Mouse (Mus musculus) midbrain, embryonic 15.5 days (tissue): ENCODE data around the gene Spock1. TPM values are rescaled to one million over a fixed set of nuclear protein-coding genes. Genes with fewer than 3 reads are reported as not detected.

Experiments used
- ATAC-seq: fragments of 200-750 bp; cut with Nextera tagmentation; replicated peaks from 2 replicates; pipeline ENCODE4 v1.8.0; 2017; ENCODE audit warnings: moderate TSS enrichment
- H3K27ac ChIP-seq: fragments of 300-500 bp; sonication (generic); 2 replicates; pipeline ENCODE4 v1.5.1; 2015; ENCODE audit warnings: mild to moderate bottlenecking, inconsistent platforms
- H3K27me3 ChIP-seq: fragments of 300-500 bp; sonication (generic); replicated peaks from 2 replicates; pipeline ENCODE4 v1.6.1; 2015; ENCODE audit warnings: inconsistent platforms
- H3K36me3 ChIP-seq: fragments of 300-500 bp; sonication (generic); replicated peaks from 2 replicates; pipeline ENCODE4 v1.6.1; 2015; ENCODE audit warnings: inconsistent platforms
- H3K4me1 ChIP-seq: fragments of 300-500 bp; sonication (generic); 2 replicates; pipeline ENCODE4 v1.6.1; 2015; ENCODE audit warnings: inconsistent platforms
- H3K4me2 ChIP-seq: fragments of 300-500 bp; sonication (generic); 2 replicates; pipeline ENCODE4 v1.6.1; 2015; ENCODE audit warnings: inconsistent platforms, mild to moderate bottlenecking, moderate library complexity
- H3K4me3 ChIP-seq: fragments of 300-500 bp; sonication (generic); 2 replicates; pipeline ENCODE4 v1.5.1; 2015; ENCODE audit warnings: mild to moderate bottlenecking, inconsistent platforms
- H3K9ac ChIP-seq: fragments of 300-500 bp; sonication (generic); 2 replicates; pipeline ENCODE4 v1.6.1; 2015; ENCODE audit warnings: mild to moderate bottlenecking, inconsistent platforms
- H3K9me3 ChIP-seq: fragments of 300-500 bp; sonication (generic); 2 replicates; pipeline ENCODE4 v1.6.1; 2016; ENCODE audit warnings: inconsistent platforms
- WGBS: fragments of 180-500 bp; shearing (Covaris S2); methylation state at CpG from one replicate; pipeline ENCODE4 v1.1.7; 2015; ENCODE audit warnings: mixed read lengths; 5-methylcytosine and 5-hydroxymethylcytosine counted together
- polyA plus RNA-seq: library from polyadenylated mRNA; unstranded; fragments of >200 nt; fragmentation: Nextera tagmentation; extraction: Ambion mirVana; gene quantifications from 2 replicates; pipeline ENCODE4 v1.2.1, GENCODE M21; 2015

Gene Spock1
- polyA plus RNA-seq, 1 experiment from 2014 or later = 71.0 TPM

GRCm38 (mm10) chr13:57431815-57432214 lies 476.3 kb downstream of the Spock1 start:
- Histone ChIP-seq H3K4me1 (no peaks in the 10 kb centered on the region), H3K4me3 (no peak overlapping the region), H3K27ac (no peak overlapping the region), H3K9ac (no peak overlapping the region), H3K4me2 (no peak overlapping the region), H3K9me3 (no peaks in the 10 kb centered on the region), H3K36me3 (no peaks in the 10 kb centered on the region), H3K27me3 (no peaks in the 10 kb centered on the region)
- WGBS = 91% methylated on average over 4 of the region's 4 CpGs
- ATAC-seq = no peak

GRCm38 (mm10) chr13:57428840-57429239 lies 479.3 kb downstream of the Spock1 start:
- Histone ChIP-seq H3K4me1 (no peaks in the 10 kb centered on the region), H3K4me2 (no peak overlapping the region), H3K9ac (no peak overlapping the region), H3K36me3 (no peaks in the 10 kb centered on the region), H3K9me3 (no peaks in the 10 kb centered on the region), H3K4me3 (no peak overlapping the region), H3K27me3 (no peaks in the 10 kb centered on the region), H3K27ac (no peak overlapping the region)
- no peak for ATAC-seq
- 71% methylated on average over 14 of the region's 14 CpGs for WGBS

- no peaks in the 10 kb centered on the region for H3K4me1 ChIP-seq
- H3K9me3 ChIP-seq = no peaks in the 10 kb centered on the region
- ATAC-seq = no peak
- H3K36me3 ChIP-seq = no peaks in the 10 kb centered on the region
- no peak overlapping the region for H3K27ac ChIP-seq
- WGBS = 90% methylated on average over 5 of the region's 5 CpGs
- no peak overlapping the region for H3K4me3 ChIP-seq
- H3K27me3 ChIP-seq = no peaks in the 10 kb centered on the region
- no peak overlapping the region for H3K4me2 ChIP-seq
- H3K9ac ChIP-seq = no peak overlapping the region
These were observed 489.4 kb downstream of the Spock1 start for GRCm38 (mm10) chr13:57418781-57419180.

- Histone ChIP-seq H3K36me3 (no peaks in the 10 kb centered on the region), H3K27ac (no peak overlapping the region), H3K27me3 (no peaks in the 10 kb centered on the region), H3K4me1 (no peaks in the 10 kb centered on the region), H3K9me3 (no peaks in the 10 kb centered on the region), H3K4me2 (no peak overlapping the region), H3K9ac (no peak overlapping the region), H3K4me3 (no peak overlapping the region)
- 100% methylated on average over 1 of the region's 1 CpGs for WGBS
- no peak for ATAC-seq
These were observed 493.4 kb downstream of the Spock1 start for GRCm38 (mm10) chr13:57414716-57415115.

- Histone ChIP-seq H3K4me1 (no peaks in the 10 kb centered on the region), H3K36me3 (no peaks in the 10 kb centered on the region), H3K9ac (no peak overlapping the region), H3K4me3 (no peak overlapping the region), H3K27me3 (no peaks in the 10 kb centered on the region), H3K27ac (no peak overlapping the region), H3K9me3 (no peaks in the 10 kb centered on the region), H3K4me2 (no peak overlapping the region)
- WGBS = 78% methylated on average over 4 of the region's 4 CpGs
- no peak for ATAC-seq
These were observed 500.5 kb downstream of the Spock1 start for GRCm38 (mm10) chr13:57407666-57408065.

GRCm38 (mm10) chr13:57402386-57402785 lies 505.7 kb downstream of the Spock1 start:
- ATAC-seq = no peak
- Histone ChIP-seq H3K27ac (no peak overlapping the region), H3K4me3 (no peak overlapping the region), H3K9ac (no peak overlapping the region), H3K27me3 (no peaks in the 10 kb centered on the region), H3K4me2 (no peak overlapping the region), H3K36me3 (no peaks in the 10 kb centered on the region), H3K9me3 (no peaks in the 10 kb centered on the region), H3K4me1 (no peaks in the 10 kb centered on the region)
- 87% methylated on average over 7 of the region's 7 CpGs for WGBS

GRCm38 (mm10) chr13:57372141-57372700 lies 535.9 kb downstream of the Spock1 start:
- no peak overlapping the region for H3K27ac ChIP-seq
- H3K4me3 ChIP-seq = no peak overlapping the region
- no peak overlapping the region for H3K4me2 ChIP-seq
- H3K36me3 ChIP-seq = no peaks in the 10 kb centered on the region
- H3K9ac ChIP-seq = no peak overlapping the region
- no peaks in the 10 kb centered on the region for H3K4me1 ChIP-seq
- ATAC-seq = no peak
- no peaks in the 10 kb centered on the region for H3K27me3 ChIP-seq
- no peaks in the 10 kb centered on the region for H3K9me3 ChIP-seq
- 93% methylated on average over 14 of the region's 14 CpGs for whole genome bisulfite sequencing

Other genes with a start within 250 kb of the Spock1 start
- gene Klhl3, start 205.3 kb upstream of the Spock1 start, polyA plus RNA-seq = 12.7 and 14.2 TPM in 2 replicates
- gene Hnrnpa0, start 220.2 kb upstream of the Spock1 start, polyA plus RNA-seq = 40.5 and 48.7 TPM in 2 replicates
- 60.4 and 60.8 TPM in 2 replicates for gene Idnk, start 249.3 kb upstream of the Spock1 start, polyA plus RNA-seq